Mouse (Mus musculus): ENCODE measurements around the gene Clec2i. TPM values are rescaled to one million over a fixed set of nuclear protein-coding genes. Genes with fewer than 3 reads are reported as not detected.
"Not testable (repeated sequence)": the region's sequence is repeated elsewhere in the genome, so short reads cannot be mapped to it uniquely, and the experiment has no call there.

The Clec2i gene
- total RNA-seq (2015; ENCODE audit: low replicate concordance) (2.7 and 5.4 TPM in 2 replicates), total RNA-seq (2017; ENCODE audit: low replicate concordance) (3.8 and 4.0 TPM in 2 replicates)

DNA sequence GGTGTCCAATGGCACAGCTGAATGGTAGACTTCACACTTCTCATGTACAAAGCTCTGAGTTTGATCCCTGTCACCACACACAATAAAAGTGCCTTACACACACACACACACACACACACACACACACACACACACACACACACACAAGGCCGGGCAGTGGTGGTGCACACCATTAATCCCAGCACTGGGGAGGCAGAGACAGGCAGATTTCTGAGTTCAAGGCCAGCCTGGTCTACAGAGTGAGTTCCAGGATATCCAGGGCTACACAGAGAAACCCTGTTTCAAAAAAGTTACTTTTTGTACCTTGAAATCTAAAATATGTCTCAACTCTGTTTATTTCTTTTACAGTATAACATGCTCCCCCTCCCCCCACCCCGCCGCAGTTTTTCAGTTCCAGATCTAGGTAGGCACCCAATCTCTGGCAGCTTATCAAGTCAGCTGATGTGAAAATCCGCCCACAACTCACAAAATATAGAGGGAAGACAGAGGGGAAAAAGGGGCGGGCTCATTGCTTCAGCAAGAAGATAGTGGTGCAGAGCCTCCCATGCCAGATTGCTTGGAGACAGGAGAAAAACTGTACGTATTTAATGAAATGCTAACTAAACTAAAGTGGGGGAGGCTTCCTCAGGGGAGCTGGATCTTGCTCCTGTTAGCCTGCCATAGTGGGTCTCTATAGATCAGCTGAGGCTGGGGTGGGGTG is at the start of gene Clec2i:
Clec2i (plus strand) TSS at position 498 of the 700 bp plus-strand sequence.
- not testable (repeated sequence) for ATAC-seq (replicated peaks; ENCODE audit: low FRiP score, poor library complexity, severe bottlenecking)

DNA sequence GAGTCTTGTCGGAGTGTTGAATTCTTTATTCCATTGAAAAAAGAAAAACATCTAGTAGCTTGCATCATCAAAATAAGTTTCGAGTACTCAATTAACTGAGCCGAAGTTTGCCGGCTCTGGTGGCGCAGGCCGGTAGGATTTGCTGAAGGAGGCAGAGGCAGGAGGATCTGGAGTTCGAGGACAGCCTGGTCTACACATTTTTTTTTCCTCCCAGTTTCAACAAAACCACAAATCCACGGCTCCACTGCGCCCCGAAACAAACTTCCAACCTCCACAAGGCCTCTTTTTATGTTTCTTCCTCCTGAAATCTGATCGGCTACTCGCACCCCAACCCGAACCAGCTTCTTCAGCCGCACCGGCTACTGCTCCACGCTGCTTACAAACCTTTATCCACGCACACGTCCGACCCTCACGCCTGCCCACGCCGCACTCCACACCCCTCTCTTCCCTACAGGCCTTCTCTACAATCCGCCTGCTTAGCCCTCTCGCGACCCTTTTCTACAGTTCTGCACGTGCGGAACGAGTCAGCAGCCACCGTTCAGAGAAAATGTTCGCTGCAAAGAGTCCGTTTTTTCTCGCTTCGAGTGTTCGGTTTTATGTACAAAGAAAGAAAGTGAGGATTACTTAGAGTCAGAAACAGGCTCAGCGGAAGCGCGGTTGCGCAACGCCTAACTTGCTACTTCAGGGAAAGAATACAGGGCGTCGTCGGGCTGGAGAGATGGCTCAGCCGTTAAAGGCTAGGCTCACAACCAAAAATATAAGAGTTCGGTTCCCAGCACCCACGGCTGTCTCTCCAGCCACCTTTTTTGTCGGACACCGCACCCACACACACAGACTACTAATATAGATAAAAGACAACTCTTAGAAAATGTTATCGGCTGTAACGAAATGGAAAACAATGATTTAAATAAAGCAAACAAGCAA is 48.8 kb upstream of the Clec2i start:
- peak; percentile 51 for ATAC-seq (replicated peaks; ENCODE audit: low FRiP score, poor library complexity, severe bottlenecking)

DNA sequence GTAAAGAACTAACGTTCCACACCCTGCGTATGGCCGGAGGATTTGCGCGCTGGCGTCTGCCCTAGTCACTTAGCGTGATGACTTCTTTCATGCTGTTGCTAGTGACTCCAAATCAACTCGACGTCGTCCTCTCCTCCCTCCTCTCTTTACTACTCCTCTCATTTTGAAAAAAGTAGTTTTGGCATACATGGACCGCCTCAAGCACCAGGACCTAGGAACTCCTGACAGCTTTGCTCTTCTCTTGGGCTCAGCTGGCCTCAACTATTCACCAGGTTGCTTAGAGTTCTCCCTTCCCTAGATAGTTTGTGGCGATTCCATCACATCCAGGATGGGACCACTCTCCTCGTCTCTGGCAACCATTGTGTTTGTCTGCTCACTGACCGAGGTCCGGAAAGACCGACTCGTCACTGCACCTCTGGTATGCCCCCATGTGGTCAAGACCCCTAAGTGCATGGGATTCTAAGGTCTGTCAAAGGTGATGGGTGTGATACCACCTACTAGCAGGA is 48.1 kb upstream of the Clec2i start:
- ATAC-seq (replicated peaks; ENCODE audit: low FRiP score, poor library complexity, severe bottlenecking): peak; percentile 79

- no peak for ATAC-seq (replicated peaks; ENCODE audit: low FRiP score, poor library complexity, severe bottlenecking)
Observed at GRCm38 (mm10) chr6:128839921-128840320, 47.5 kb upstream of the Clec2i start.

DNA sequence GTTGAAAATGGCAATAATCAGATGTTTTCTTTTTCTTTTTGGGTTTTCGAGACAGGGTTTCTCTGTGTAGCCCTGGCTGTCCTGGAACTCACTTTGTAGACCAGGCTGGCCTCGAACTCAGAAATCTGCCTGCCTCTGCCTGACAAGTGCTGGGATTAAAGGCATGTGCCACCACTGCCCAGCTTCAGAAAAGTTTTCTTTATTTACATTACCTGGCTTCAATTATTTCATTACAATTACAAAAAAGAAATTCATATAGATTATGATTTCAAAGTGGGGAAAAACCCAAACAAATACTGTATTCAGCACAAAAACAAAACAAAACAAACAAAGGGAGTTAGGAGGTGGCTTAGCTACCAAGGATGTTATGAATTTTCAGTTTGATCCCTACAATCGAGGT is 46.7 kb upstream of the Clec2i start:
- ATAC-seq (replicated peaks; ENCODE audit: low FRiP score, poor library complexity, severe bottlenecking): not testable (repeated sequence)

GRCm38 (mm10) chr6:128841327-128842089 is 45.9 kb upstream of the Clec2i start:
- no peak for ATAC-seq (replicated peaks; ENCODE audit: low FRiP score, poor library complexity, severe bottlenecking)

GRCm38 (mm10) chr6:128842356-128842944 is 44.9 kb upstream of the Clec2i start:
- no peak for ATAC-seq (replicated peaks; ENCODE audit: low FRiP score, poor library complexity, severe bottlenecking)

DNA sequence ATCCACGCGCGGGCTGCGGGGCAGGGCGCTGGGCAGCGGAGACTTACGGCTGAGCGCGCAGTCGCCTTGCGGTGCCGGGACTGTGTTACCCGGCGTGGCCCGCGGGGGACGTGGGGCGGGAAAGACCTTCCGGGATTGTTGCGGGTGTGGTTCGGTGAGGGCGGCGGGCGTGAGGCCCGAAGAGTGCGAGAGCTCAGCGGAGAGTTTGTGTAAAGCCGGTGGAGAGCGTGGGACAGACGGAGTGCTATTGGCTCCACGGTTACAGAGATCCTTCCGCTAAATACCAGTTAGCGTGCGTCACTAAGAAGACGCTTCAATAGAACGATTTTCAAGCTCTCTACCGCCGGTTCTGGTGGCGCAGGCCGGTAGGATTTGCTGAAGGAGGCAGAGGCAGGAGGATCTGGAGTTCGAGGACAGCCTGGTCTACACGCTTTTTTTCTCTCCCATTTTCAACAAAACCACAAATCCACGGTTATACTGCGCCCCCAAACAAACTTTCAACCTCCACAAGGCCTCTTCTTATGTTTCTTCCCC is 44.4 kb upstream of the Clec2i start:
- ATAC-seq (replicated peaks; ENCODE audit: low FRiP score, poor library complexity, severe bottlenecking): peak; percentile 52

DNA sequence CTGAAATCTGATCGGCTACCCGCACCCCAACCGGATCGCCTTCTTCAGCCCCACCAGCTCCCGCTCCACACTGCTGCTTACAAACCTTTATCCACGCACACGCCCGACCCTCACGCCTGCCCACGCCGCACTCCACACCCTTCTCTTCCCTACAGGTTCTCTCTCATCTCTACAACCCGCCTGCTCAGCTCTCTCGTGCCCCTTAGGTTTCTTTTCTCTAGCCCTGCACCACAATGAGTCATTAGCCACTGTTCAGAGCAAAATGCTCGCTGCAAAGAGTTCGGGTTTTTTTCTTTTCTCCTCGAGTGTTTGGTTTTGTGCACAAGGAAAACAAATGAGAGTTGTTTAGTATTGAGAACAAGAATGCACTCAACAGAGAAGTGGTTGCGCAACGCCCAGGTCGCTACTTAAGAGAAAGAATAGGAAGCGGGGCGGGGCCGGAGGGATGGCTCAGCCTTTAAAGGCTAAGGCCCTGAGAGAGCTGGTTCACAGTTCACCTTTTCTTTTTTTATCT is 43.9 kb upstream of the Clec2i start:
- no peak for ATAC-seq (replicated peaks; ENCODE audit: low FRiP score, poor library complexity, severe bottlenecking)

GRCm38 (mm10) chr6:128844131-128844530 is 43.3 kb upstream of the Clec2i start:
- no peak for ATAC-seq (replicated peaks; ENCODE audit: low FRiP score, poor library complexity, severe bottlenecking)

GRCm38 (mm10) chr6:128844586-128845080 is 42.8 kb upstream of the Clec2i start:
- no peak for ATAC-seq (replicated peaks; ENCODE audit: low FRiP score, poor library complexity, severe bottlenecking)

- peak; percentile 71 for ATAC-seq (replicated peaks; ENCODE audit: low FRiP score, poor library complexity, severe bottlenecking)
Observed at GRCm38 (mm10) chr6:128845319-128845979, 41.9 kb upstream of the Clec2i start.

- no peak for ATAC-seq (replicated peaks; ENCODE audit: low FRiP score, poor library complexity, severe bottlenecking)
Observed at GRCm38 (mm10) chr6:128845998-128846542, 41.3 kb upstream of the Clec2i start.

DNA sequence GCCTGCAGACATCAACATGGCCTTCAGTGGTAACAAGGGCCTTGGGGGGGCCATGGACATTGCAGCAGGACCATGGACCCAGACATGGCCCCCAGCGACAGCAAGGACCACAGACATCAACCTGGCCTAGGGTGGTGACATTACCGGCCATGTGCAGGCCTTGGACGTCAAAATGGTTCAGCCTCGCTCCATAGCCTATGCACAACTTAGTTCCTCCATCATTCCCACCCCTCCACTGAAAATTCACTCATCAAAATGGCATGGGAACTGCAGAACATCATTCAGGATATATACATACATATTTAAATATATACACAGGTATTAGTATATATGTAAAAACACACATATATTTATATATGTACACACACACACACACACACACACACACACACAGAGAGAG is 40.0 kb upstream of the Clec2i start:
- no peak for ATAC-seq (replicated peaks; ENCODE audit: low FRiP score, poor library complexity, severe bottlenecking)

GRCm38 (mm10) chr6:128849902-128850301 is 37.5 kb upstream of the Clec2i start:
- ATAC-seq (replicated peaks; ENCODE audit: low FRiP score, poor library complexity, severe bottlenecking): no peak; the same call in 1 of the 2 replicates

DNA sequence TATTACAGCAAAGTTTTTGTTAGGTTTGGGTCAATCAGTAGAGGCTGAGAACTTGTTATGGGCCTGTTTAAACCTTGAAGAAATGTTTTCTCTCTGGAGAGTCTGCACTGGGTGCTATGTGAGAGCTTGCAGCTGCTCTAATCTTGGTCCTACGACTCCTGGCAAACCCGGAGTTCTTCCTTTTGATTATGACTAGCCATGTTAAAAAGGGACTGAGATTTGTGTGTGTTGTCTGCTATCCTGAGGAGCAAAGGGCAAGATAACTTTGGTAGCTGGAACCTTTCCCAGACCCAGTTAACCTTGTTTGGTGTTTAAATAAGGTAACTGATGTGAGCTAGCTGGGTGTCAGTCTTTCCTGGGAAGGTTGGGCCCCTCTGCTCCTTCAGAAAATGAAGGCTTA is 36.7 kb upstream of the Clec2i start:
- ATAC-seq (replicated peaks; ENCODE audit: low FRiP score, poor library complexity, severe bottlenecking): no peak

DNA sequence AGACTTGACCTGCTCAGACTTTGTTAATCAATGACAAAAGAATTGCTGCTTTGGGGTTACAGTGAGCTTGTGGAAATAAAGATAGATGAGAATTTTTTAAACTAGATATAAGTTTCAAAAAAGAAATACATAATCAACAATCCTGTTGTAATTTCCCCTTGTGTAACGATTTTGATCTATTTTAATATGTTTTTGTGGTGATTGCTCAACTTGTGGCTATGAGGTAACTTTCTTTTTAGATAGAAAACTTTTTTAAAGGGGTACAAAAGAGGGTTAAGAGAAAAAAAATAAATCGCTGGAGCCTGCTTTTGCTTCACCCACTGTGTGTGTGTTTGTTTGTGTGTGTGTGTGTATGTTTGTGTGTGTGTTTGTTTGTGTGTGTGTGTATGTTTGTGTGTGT is 36.2 kb upstream of the Clec2i start:
- no peak for ATAC-seq (replicated peaks; ENCODE audit: low FRiP score, poor library complexity, severe bottlenecking)

DNA sequence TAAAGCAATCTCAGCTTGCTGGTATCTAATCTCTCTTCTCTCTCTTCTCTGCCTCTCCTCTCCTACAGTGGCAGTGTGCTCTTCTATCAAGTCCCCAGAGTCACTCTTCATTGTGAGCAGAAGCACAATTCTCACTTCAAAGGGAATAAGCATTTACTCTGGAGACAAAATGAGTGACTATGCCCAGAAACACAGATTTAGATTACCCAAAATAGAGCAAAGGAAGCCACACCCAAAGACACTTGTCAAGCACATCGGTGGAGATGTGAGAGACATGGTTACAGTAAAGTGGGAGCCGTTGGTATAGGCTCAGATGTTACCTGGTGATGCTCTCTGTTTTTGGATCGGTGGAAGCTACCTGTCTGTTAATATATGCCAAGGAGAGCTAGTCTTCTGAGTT is 34.6 kb upstream of the Clec2i start:
- no peak for ATAC-seq (replicated peaks; ENCODE audit: low FRiP score, poor library complexity, severe bottlenecking)
